Mouse (Mus musculus) ES-E14 (cell line): Measurements from ENCODE around the gene Flnb.

Experiments used
- HCFC1 ChIP-seq: IDR thresholded peaks from 2 replicates; pipeline ENCODE4 v1.6.1; 2012; ENCODE audit warnings: low read length, inconsistent platforms, borderline replicate concordance; ENCODE audit not compliant: insufficient read depth
- MAFK ChIP-seq: IDR thresholded peaks from 2 replicates; pipeline ENCODE4 v1.6.1; 2014; ENCODE audit warnings: mild to moderate bottlenecking, low read depth, low read length, inconsistent platforms; ENCODE audit not compliant: insufficient read depth
- ZC3H11A ChIP-seq: IDR thresholded peaks from 2 replicates; pipeline ENCODE4 v1.6.1; 2012; ENCODE audit warnings: low read depth, mild to moderate bottlenecking, inconsistent platforms, low read length, borderline replicate concordance
- ZNF384 ChIP-seq: IDR thresholded peaks from 2 replicates; pipeline ENCODE4 v1.6.1; 2012; ENCODE audit warnings: low read depth, low read length, inconsistent platforms

GRCm38 (mm10) chr14:7991108-7991776 is 173.5 kb downstream of the Flnb start:
- TF ChIP-seq ZC3H11A (no peak), MAFK (no peak), ZNF384 (no peak), HCFC1 (no peak)
